Mouse (Mus musculus) hindbrain, postnatal 0 days (tissue): ENCODE data around the gene Arhgef16. TPM values are rescaled to one million over a fixed set of nuclear protein-coding genes. Genes with fewer than 3 reads are reported as not detected.

ENCODE experiments used
- ATAC-seq: fragments of 200-750 bp; cut with Nextera tagmentation; 2 replicates; pipeline ENCODE4 v1.8.0; 2017; ENCODE audit warnings: mild to moderate bottlenecking, moderate TSS enrichment, moderate library complexity
- DNase-seq: peaks from one replicate; pipeline ENCODE4 v3.0.0-alpha.2; 2015; ENCODE audit warnings: low spot score
- H3K27ac ChIP-seq: fragments of 300-500 bp; sonication (generic); 2 replicates; pipeline ENCODE4 v1.5.1; 2014; ENCODE audit warnings: mild to moderate bottlenecking
- H3K27me3 ChIP-seq: fragments of 300-500 bp; sonication (generic); 2 replicates; pipeline ENCODE4 v1.6.1; 2014; ENCODE audit warnings: low read length, mixed read lengths; ENCODE audit not compliant: insufficient read depth
- H3K36me3 ChIP-seq: fragments of 300-500 bp; sonication (generic); 2 replicates; pipeline ENCODE4 v1.6.1; 2014; ENCODE audit warnings: low read length, mixed read lengths; ENCODE audit not compliant: insufficient read depth
- H3K4me1 ChIP-seq: fragments of 300-500 bp; sonication (generic); 2 replicates; pipeline ENCODE4 v1.6.1; 2014; ENCODE audit warnings: antibody characterized with exemption, low read length, mixed read lengths; ENCODE audit not compliant: insufficient read depth
- H3K4me2 ChIP-seq: fragments of 300-500 bp; sonication (generic); 2 replicates; pipeline ENCODE4 v1.6.1; 2014; ENCODE audit warnings: low read depth, mild to moderate bottlenecking, low read length, moderate library complexity, mixed read lengths
- H3K4me3 ChIP-seq: fragments of 300-500 bp; sonication (generic); 2 replicates; pipeline ENCODE4 v1.5.1; 2014; ENCODE audit warnings: low read length
- H3K9ac ChIP-seq: fragments of 300-500 bp; sonication (generic); replicated peaks from 2 replicates; pipeline ENCODE4 v1.6.1; 2014; ENCODE audit warnings: mild to moderate bottlenecking, low read length, moderate library complexity, mixed read lengths
- H3K9me3 ChIP-seq: fragments of 300-500 bp; sonication (generic); 2 replicates; pipeline ENCODE4 v1.6.1; 2016; ENCODE audit warnings: low read length, mixed read lengths
- CTCF ChIP-seq: IDR thresholded peaks from 2 replicates; pipeline ENCODE4 v1.5.1; 2016; ENCODE audit warnings: antibody characterized with exemption, control low read depth, low read depth
- WGBS: fragments of 180-500 bp; shearing (Covaris S2); extraction: QIAGEN DNeasy Blood & Tissue Kit; methylation state at CpG from one replicate; pipeline ENCODE4 v1.1.7; 2014; 5-methylcytosine and 5-hydroxymethylcytosine counted together
- polyA plus RNA-seq: library from polyadenylated mRNA; unstranded; fragments of >200 nt; fragmentation: Nextera tagmentation; extraction: Ambion mirVana; gene quantifications from 2 replicates; pipeline ENCODE4 v1.2.1, GENCODE M21; 2015
- total RNA-seq: library from RNA; depleted of rRNA; stranded (reverse); fragments of >200 nt; gene quantifications from 2 replicates; pipeline ENCODE4 v1.2.3, GENCODE M21; 2014

Gene Arhgef16
- total and polyA plus RNA-seq, 2 experiments from 2014 or later = 2.0 to 5.3 TPM

GRCm38 (mm10) chr4:154246115-154247040 is 55.1 kb downstream of the Arhgef16 start:
- no peaks in the 10 kb centered on the region for H3K9me3 ChIP-seq
- H3K27ac ChIP-seq = no peak overlapping the region
- peak; percentile 95 for TF ChIP-seq CTCF
- peak overlapping the region; percentile 31; the same call in 1 of the 2 replicates for H3K4me2 ChIP-seq
- H3K4me3 ChIP-seq = no peak overlapping the region
- ATAC-seq = peak; percentile 64; the same call in 1 of the 2 replicates
- DNase-seq = peak; percentile 75
- no peaks in the 10 kb centered on the region for H3K27me3 ChIP-seq
- no peak overlapping the region for H3K9ac ChIP-seq
- H3K36me3 ChIP-seq = no peaks in the 10 kb centered on the region
- no peaks in the 10 kb centered on the region for H3K4me1 ChIP-seq
- WGBS = 12% methylated on average over 17 of the region's 19 CpGs

- H3K27me3 ChIP-seq = no peaks in the 10 kb centered on the region
- no peak overlapping the region for H3K4me2 ChIP-seq
- no peak for ATAC-seq
- H3K4me3 ChIP-seq = no peak overlapping the region
- no peak for TF ChIP-seq CTCF
- 42% methylated on average over 7 of the region's 7 CpGs for WGBS
- peak overlapping the region; percentile 10; the same call in 1 of the 2 replicates for H3K9ac ChIP-seq
- H3K36me3 ChIP-seq = no peaks in the 10 kb centered on the region
- peak; percentile 39 for DNase-seq
- no peak overlapping the region for H3K27ac ChIP-seq
- no peaks in the 10 kb centered on the region for H3K4me1 ChIP-seq
- no peaks in the 10 kb centered on the region for H3K9me3 ChIP-seq
Observed at GRCm38 (mm10) chr4:154245342-154245741, 56.1 kb downstream of the Arhgef16 start.

GRCm38 (mm10) chr4:154240608-154241007 is 60.9 kb downstream of the Arhgef16 start:
- Histone ChIP-seq H3K27me3 (no peaks in the 10 kb centered on the region), H3K4me3 (no peak overlapping the region), H3K9ac (no peak overlapping the region), H3K4me1 (peaks cover 7% of the 10 kb centered on the region), H3K36me3 (no peaks in the 10 kb centered on the region), H3K27ac (no peak overlapping the region), H3K9me3 (no peaks in the 10 kb centered on the region), H3K4me2 (no peak overlapping the region)
- ATAC-seq (no peak), DNase-seq (no peak)
- 64% methylated on average over 11 of the region's 11 CpGs for WGBS
- peak; percentile 19 for TF ChIP-seq CTCF

DNA sequence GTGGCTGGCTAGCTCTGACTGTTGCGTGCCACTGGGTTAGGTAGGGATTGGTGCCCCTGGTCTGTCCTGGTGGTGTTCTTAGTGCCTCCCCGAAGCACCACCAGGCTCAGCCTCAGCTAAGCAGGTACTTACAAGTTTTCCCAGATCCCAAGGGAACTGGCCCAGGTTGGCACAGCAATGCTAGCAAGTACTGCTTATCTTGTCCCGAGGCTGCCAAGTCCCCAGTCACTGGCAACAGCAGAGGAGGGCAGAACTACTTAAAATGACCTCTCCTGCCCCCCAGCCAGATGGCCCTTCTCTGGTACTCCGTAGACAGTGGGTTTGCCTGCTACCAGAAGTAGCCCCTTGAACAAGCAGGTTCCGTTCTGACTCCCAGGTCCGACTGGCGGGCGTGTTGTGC is 62.3 kb downstream of the Arhgef16 start:
- no peak for ATAC-seq
- Histone ChIP-seq H3K4me1 (peaks cover 7% of the 10 kb centered on the region), H3K9me3 (no peaks in the 10 kb centered on the region), H3K36me3 (no peaks in the 10 kb centered on the region), H3K27me3 (no peaks in the 10 kb centered on the region), H3K4me3 (no peak overlapping the region), H3K27ac (no peak overlapping the region), H3K4me2 (no peak overlapping the region), H3K9ac (no peak overlapping the region)
- DNase-seq = no peak
- no peak for TF ChIP-seq CTCF
- whole genome bisulfite sequencing = 71% methylated on average over 8 of the region's 8 CpGs

DNA sequence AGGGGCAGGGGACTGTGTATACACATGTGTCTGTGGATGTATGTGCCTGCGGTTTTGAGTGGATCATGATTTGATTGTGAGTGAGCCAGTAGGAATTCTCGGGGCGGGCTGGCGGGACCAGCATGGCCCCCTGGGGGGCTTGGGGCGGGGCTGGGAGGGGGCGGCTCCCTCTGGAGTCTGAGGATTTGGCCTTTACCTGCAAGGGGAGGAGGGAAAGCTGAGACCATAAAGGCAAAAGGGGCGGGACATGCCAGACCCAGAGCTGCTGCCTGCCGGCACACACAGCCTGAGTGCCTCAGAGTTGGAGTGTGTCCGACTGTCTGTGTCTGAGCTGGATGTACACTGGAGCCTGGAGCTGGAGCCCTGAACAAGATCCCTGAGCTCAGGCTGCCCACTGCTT is 64.2 kb downstream of the Arhgef16 start:
- no peaks in the 10 kb centered on the region for H3K36me3 ChIP-seq
- no peak overlapping the region for H3K9ac ChIP-seq
- no peak overlapping the region for H3K27ac ChIP-seq
- peak overlapping the region; percentile 48 for H3K4me2 ChIP-seq
- ATAC-seq (peak; percentile 42; the same call in 1 of the 2 replicates), DNase-seq (no peak)
- TF ChIP-seq CTCF = no peak
- H3K9me3 ChIP-seq = no peaks in the 10 kb centered on the region
- 0 out of 2 replicates have a peak overlapping the region, but pooled peaks have one; percentile 2 for H3K4me3 ChIP-seq
- H3K4me1 ChIP-seq = peaks cover 7% of the 10 kb centered on the region
- 4% methylated on average over 8 of the region's 9 CpGs for WGBS
- H3K27me3 ChIP-seq = no peaks in the 10 kb centered on the region

GRCm38 (mm10) chr4:154236893-154237292 is 64.6 kb downstream of the Arhgef16 start:
- Histone ChIP-seq H3K27ac (no peak overlapping the region), H3K4me2 (peak overlapping the region; percentile 48)
- ATAC-seq = peak; percentile 44; the same call in 1 of the 2 replicates

DNA sequence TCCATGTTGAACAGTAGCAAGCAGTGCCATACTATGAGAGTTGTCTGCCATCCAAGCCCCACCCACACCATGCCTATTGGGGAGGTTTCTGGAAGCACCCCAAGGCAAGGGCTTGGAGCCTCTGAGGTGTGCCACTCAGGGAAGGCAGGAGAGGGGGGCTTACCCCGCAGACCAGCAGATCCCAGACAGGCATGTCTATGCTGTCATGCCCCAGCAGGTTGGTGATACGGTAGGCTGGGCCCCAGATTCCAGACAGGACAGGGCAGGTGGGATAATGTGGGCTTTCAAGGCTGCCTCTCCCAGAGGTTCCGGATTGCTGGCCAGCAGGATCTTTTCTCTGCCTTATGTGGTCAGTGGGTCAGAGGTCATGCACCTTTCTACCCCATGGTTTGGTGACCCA is 65.5 kb downstream of the Arhgef16 start:
- no peak for ATAC-seq
- WGBS = 65% methylated on average over 3 of the region's 3 CpGs

More at GRCm38 (mm10) chr4:154236893-154237292, 64.6 kb downstream of the Arhgef16 start:
- Histone ChIP-seq H3K36me3 (no peaks in the 10 kb centered on the region), H3K27me3 (no peaks in the 10 kb centered on the region), H3K9ac (no peak overlapping the region), H3K9me3 (no peaks in the 10 kb centered on the region), H3K4me3 (no peak overlapping the region), H3K4me1 (peaks cover 7% of the 10 kb centered on the region)
- DNase-seq = no peak
- TF ChIP-seq CTCF = no peak
- 11% methylated on average over 10 of the region's 10 CpGs for WGBS

More for the DNA sequence above, 65.5 kb downstream of the Arhgef16 start:
- DNase-seq = no peak
- H3K9ac ChIP-seq = no peak overlapping the region
- no peak overlapping the region for H3K27ac ChIP-seq
- peaks cover 7% of the 10 kb centered on the region for H3K4me1 ChIP-seq
- no peaks in the 10 kb centered on the region for H3K9me3 ChIP-seq
- no peak overlapping the region for H3K4me2 ChIP-seq
- no peaks in the 10 kb centered on the region for H3K36me3 ChIP-seq
- H3K4me3 ChIP-seq = no peak overlapping the region
- no peak for TF ChIP-seq CTCF
- H3K27me3 ChIP-seq = no peaks in the 10 kb centered on the region
